Mouse (Mus musculus) left cerebral cortex, postnatal 4 days (tissue): ENCODE results near the gene Lcat. TPM values are rescaled to one million over a fixed set of nuclear protein-coding genes. Genes with fewer than 3 reads are reported as not detected.
"Not testable (repeated sequence)": the region's sequence is repeated elsewhere in the genome, so short reads cannot be mapped to it uniquely, and the experiment has no call there.

Source experiments
- DNase-seq: peaks from one replicate; pipeline ENCODE4 v3.0.0-alpha.2; 2022
- intact Hi-C: fragments of 180-260 bp; cut with DNase I; formaldehyde crosslinking; loops from one replicate; pipeline ENCODE4 v1.15.1; 2025
- total RNA-seq, 2 experiments: library from RNA; stranded (reverse); gene quantifications; 2 replicates each; pipeline ENCODE4 v1.2.3; 2021

The Lcat gene
- total RNA-seq: 1 to 10 TPM; 6.4 to 8.3 TPM

- peak; percentile 61 for DNase-seq
- intact Hi-C loops: no loop called here
These were observed at the start of gene Lcat for GRCm38 (mm10) chr8:105943321-105943739. Gene Lcat (minus strand): TSS chr8:105943382.

GRCm38 (mm10) chr8:105992499-105992898 lies 49.3 kb upstream of the Lcat start:
- DNase-seq: no peak
- intact Hi-C loops: no loop called here

GRCm38 (mm10) chr8:105991546-105991945 lies 48.4 kb upstream of the Lcat start:
- DNase-seq: no peak
- intact Hi-C loops: no loop called here

GRCm38 (mm10) chr8:105990856-105991387 lies 47.7 kb upstream of the Lcat start, which contains the start of gene Dus2:
Gene Dus2 (plus strand): TSS chr8:105991337.
- intact Hi-C loops: no loop called here

GRCm38 (mm10) chr8:105988546-105988945 lies 45.4 kb upstream of the Lcat start:
- intact Hi-C loops: no loop called here
- DNase-seq: peak; percentile 16

More at GRCm38 (mm10) chr8:105990856-105991387, 47.7 kb upstream of the Lcat start, which contains the start of gene Dus2:
- DNase-seq: peak; percentile 86

- intact Hi-C loops, DNase-seq: not testable (repeated sequence)
These were observed 40.2 kb upstream of the Lcat start for GRCm38 (mm10) chr8:105983406-105983805.

- DNase-seq: no peak
- intact Hi-C loops: no loop called here
These were observed 38.0 kb upstream of the Lcat start for GRCm38 (mm10) chr8:105981146-105981545.

- intact Hi-C loops: no loop called here
These were observed 36.1 kb upstream of the Lcat start, which contains the start of gene Dpep3 for GRCm38 (mm10) chr8:105979325-105979724. Gene Dpep3 (minus strand): TSS chr8:105979429.

GRCm38 (mm10) chr8:105975363-105975762 lies 32.2 kb upstream of the Lcat start:
- intact Hi-C loops: no loop called here
- DNase-seq: no peak

More at GRCm38 (mm10) chr8:105979325-105979724, 36.1 kb upstream of the Lcat start, which contains the start of gene Dpep3:
- no peak for DNase-seq

- intact Hi-C loops: no loop called here
- DNase-seq: no peak
These were observed 28.0 kb upstream of the Lcat start for GRCm38 (mm10) chr8:105971019-105971720.

GRCm38 (mm10) chr8:105969367-105969766 lies 26.2 kb upstream of the Lcat start:
- intact Hi-C loops: no loop called here
- no peak for DNase-seq

GRCm38 (mm10) chr8:105966692-105967311 lies 23.6 kb upstream of the Lcat start:
- peak; percentile 49 for DNase-seq

GRCm38 (mm10) chr8:105965905-105966341 lies 22.7 kb upstream of the Lcat start, which contains the start of gene Slc12a4:
Gene Slc12a4 (minus strand): TSS chr8:105966097.
- intact Hi-C loops: no loop called here
- peak; percentile 72 for DNase-seq

More at GRCm38 (mm10) chr8:105966692-105967311, 23.6 kb upstream of the Lcat start:
- intact Hi-C loops: no loop called here

- intact Hi-C loops: no loop called here
- DNase-seq: peak; percentile 42
These were observed 22.2 kb upstream of the Lcat start for GRCm38 (mm10) chr8:105965266-105965904.

- no peak for DNase-seq
- intact Hi-C loops: no loop called here
These were observed 21.5 kb upstream of the Lcat start for GRCm38 (mm10) chr8:105964506-105965265.

- no peak for DNase-seq
- intact Hi-C loops: no loop called here
These were observed 18.4 kb upstream of the Lcat start for GRCm38 (mm10) chr8:105961536-105961935.

- intact Hi-C loops: no loop called here
- DNase-seq: no peak
These were observed 17.9 kb upstream of the Lcat start for GRCm38 (mm10) chr8:105961101-105961500.

- peak; percentile 76 for DNase-seq
- intact Hi-C loops: no loop called here
These were observed 16.2 kb upstream of the Lcat start for GRCm38 (mm10) chr8:105959350-105959749.

GRCm38 (mm10) chr8:105957813-105958212 lies 14.6 kb upstream of the Lcat start:
- intact Hi-C loops: no loop called here

GRCm38 (mm10) chr8:105956556-105956955 lies 13.4 kb upstream of the Lcat start:
- no peak for DNase-seq
- intact Hi-C loops: no loop called here

More at GRCm38 (mm10) chr8:105957813-105958212, 14.6 kb upstream of the Lcat start:
- DNase-seq: no peak
